Mouse (Mus musculus): ENCODE data around the gene Aldh16a1.

DNA sequence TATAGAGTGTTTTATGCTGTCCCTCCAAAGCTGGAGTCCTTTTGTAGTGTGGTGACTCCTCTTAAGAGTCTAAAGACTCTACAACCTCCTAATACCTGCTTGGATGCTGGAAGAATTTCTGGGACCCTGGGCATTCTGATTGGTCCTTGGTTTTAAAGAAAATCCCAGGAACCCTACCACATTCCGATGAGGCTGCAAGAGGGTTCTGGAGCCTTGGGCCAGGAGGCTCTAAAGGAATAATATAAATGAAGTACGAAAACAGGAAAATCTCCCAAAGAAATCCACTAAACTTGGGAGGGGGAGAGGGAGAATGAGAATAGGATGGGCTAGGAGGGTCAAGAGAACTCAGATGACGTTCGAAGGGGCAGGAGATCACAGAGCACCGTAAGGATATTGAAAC lies 798 bp downstream of the Aldh16a1 start:
- TF ChIP-seq CTCF (IDR thresholded peaks at IDR 0.05; ENCODE audit: low read depth, low read length) (no peak), GATA1 (IDR thresholded peaks at IDR 0.05; ENCODE audit: borderline replicate concordance, low read length) (no peak), POLR2AphosphoS5 (IDR thresholded peaks at IDR 0.05; ENCODE audit: insufficient replicate concordance, low read depth, low read length) (no peak)
